Mouse (Mus musculus) large intestine, adult 2 months (tissue): ENCODE measurements around the gene Stoml1. TPM values are rescaled to one million over a fixed set of nuclear protein-coding genes. Genes with fewer than 3 reads are reported as not detected.

Experiments
- DNase-seq: peaks from one replicate; pipeline ENCODE4 v3.0.0-alpha.2; 2012; ENCODE audit warnings: low read depth, low spot score
- WGBS: fragments of 180-500 bp; shearing (Covaris S2); methylation state at CpG from one replicate; pipeline ENCODE4 v1.1.7; 2018; 5-methylcytosine and 5-hydroxymethylcytosine counted together
- polyA plus RNA-seq: library from polyadenylated mRNA; depleted of rRNA; stranded (reverse); fragments of >200 nt; gene quantifications from 2 replicates; pipeline ENCODE4 v1.2.3, GENCODE M21; 2012; rRNA removed

Stoml1 gene
- polyA plus RNA-seq, 1 experiment, result 23.4 TPM

DNA sequence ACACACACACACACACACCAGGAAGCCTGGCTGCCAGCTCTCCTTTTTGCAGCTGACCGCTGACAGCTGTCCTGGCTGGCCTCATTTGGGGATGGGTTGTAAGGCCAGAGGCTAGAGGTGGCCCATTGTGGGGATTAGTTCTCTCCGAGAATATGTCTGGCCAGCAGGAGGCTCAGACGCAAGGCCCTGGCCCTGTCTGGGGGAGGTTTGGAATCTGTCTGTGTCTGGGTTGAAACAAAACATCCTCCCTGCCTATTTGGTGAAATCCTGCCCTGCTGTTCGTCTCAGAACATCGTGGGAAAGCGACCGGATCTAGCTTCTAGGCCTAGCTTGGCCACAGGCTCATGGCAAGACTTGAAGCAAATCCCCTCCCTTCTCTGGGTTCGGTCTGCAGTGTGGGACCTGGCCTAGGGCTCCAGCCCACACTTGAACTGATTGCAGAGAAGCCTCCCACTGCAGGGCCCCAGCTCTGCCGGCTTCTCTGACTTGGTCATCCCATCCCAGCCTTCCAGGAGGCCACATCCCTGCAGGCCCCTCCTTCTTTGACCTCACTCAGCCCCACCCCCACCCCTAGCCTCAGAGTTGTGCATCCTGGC, 42.9 kb downstream of the Stoml1 start:
- WGBS, result 54% methylated on average over 9 of the region's 9 CpGs
- DNase-seq, result no peak

DNA sequence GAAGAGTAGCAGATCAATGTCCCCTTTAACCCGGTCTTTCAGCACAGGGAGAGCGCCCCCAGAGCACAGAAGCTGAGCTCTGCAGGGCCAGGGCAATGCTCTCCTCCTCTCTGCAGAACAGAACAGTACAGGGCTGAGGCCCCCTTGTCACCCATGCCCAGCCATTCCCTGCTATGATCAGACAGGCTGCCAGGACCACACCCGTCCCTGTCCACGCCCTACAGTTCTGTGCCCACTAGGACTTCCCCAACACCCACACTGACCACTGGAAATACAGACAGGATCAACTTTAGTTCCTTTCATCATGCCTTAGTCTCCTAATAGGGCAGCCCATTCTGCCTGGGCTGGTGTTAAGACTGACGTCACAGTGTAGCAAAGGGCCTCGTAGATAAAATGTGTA, 44.1 kb downstream of the Stoml1 start:
- DNase-seq, result no peak
- WGBS, result 62% methylated on average over 6 of the region's 6 CpGs

DNA sequence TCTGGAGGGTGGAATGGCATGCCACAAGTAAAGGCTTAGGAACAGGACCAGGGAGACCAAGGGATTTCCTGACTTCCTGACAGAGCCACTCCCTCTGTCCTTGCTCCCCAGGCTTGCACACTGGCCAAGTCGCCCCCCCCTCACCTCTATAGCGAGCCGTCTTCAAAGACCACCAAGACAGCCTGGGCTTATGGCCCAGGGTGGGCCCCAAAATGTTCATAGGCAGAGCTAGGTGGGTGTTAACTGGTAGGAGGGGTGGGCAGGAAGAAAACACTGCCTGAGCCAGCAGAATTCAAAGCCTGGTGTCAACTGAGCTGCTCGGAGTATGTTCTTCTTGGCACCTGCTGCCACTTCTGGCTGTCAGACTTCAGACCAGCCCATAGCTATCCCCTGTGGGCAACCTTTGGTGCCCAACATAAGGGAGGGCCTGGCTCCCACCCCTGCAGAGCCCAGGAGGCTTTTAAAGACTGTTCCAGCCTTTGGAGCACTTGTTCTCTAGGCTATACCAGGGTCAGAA, 45.1 kb downstream of the Stoml1 start:
- WGBS, result 68% methylated on average over 4 of the region's 4 CpGs
- no peak for DNase-seq

DNA sequence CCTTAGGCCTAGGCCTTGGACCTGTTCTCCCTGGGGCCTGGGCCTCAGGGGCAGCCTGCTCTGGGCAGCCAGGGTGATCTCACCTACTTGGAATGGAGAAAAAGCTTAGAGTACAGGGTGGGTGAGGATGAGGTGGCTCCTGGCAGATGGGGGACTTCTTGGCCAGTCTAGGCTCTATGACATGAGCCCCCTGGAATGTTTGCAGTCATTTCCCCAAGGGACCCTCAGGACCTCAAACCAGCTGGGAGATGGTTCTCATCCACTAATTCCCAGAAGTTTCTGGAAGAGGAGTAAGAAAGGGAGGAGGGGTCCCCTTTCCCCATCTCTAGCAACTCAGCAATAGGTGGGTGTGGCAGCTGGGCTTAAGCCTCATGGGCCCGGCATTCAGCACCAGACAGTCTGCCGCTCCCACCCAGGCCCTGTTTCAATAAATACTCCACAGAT, 46.4 kb downstream of the Stoml1 start:
- DNase-seq, result no peak
- WGBS, result 46% methylated on average over 2 of the region's 2 CpGs

DNA sequence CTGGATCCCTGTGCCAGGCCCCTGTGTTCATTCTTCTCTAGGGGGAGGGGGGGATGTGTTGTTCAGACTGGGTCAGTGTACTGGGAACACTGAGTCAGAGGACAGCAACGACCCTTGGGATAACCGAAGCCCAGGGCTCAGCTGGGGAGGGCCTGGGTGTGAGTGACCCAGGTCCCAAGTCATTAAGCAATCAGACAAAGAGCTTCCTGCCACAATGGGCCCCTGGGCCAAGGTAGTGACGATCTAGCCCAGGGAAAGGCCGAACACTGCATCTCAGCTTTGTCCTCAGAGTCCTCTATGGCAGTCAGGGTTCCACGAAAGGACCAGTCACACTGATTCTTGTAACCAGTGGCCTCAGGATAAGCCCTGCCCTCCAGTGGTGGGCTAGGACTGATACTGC, 50.2 kb downstream of the Stoml1 start:
- DNase-seq, result no peak
- 53% methylated on average over 5 of the region's 5 CpGs for WGBS

DNA sequence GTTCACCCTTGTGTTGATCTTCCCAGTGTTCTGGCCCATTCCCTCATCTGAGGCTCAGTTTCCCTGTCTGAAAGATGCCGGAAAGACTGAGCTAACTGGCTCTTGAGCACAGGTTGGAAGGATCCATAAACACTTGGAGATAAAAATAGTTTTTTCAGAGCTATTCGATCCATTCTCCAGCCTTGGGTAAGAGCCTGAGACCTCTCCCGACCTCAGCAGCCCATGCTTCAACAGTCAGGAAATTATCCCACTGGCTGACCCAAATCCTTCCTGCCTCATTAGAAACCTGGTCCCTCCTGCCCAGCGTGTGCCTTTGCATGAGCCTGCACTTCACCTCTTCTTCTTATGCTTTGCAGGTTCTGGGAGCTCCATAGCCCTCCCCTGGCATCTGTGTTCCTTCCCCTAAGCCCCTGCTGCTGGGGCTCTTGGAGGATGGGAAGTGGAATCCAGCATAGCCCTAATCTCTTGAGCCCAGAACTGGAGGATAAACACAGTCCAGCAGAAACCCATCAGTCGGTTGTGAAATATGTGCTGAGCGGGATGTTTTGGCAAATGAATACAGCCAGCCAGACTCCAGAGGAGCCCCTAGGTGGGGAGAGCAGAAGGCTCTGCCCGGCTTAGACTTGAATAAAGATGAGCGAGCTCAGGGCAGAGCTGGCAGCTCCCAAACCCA, 50.8 kb downstream of the Stoml1 start:
- WGBS, result 56% methylated on average over 8 of the region's 8 CpGs
- no peak for DNase-seq

DNA sequence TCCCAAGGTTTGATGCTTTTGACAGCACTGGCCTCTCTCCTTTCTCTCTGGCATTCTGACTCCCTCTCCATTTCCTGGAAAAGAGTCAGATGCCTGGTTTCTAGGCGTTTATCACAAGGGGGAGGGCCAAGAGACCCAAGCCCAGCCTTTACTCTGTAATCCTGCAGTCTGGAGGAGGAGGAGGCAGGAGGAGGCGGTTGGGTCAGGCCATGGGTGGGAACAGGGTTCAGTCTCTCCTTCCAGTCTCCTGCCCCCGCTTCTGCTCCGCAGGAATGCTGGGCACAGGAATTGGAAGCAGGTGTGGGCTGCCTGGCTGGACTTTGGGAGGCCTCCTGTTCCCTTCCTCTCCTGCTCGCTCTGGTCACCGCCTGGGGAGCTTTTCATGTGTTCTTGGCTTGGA, 52.7 kb downstream of the Stoml1 start:
- 39% methylated on average over 6 of the region's 6 CpGs for WGBS
- DNase-seq, result no peak

DNA sequence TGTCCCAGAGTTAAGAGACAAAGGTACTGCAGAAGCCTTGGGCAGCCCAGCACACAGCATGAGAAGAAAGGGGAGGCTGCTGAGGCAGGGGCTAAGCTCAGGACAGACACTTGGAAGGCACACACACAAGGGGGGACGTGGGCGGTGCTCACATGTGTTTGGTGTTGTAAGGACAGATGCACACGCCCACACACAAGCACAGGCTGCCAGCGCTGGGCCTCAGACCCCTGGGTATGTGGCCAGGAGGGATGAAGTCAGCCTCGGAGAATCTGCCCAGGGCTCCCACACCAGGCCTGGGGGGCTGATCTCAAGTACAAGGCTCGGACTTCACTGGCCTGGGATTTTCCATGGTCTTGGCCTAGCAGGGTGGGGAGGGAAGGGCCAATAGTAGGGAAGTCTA, 55.4 kb downstream of the Stoml1 start:
- DNase-seq, result no peak
- 39% methylated on average over 6 of the region's 6 CpGs for WGBS

DNA sequence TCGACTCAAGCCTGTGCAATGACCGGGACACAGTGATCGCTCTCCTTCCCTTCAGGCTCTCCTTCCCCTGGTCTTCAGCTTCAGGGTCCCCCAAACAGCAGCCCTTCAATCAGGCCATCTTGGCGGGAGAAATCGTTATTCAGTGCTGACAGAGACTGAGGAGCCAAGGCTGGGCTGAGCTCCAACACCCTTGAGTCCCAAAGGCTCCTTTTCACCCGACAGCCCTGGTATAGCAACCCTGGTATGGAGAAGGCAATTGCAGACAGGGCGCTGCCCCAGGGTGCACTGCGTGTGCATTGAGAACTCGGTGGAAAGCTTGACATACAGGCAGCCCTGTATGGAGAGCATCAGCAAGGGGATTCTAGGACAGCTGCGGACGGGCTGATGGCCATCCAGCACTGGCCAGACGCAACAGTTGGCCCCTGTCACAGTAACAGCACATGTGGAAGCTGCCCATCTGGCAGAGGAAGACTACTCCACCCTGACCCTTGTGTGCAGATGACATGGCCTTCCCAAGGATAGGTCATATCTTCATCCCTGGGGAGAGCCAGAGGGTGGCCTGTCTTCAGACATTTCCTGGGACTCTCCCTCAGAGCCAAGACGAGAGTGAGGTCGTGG, 57.2 kb downstream of the Stoml1 start:
- DNase-seq, result no peak
- 68% methylated on average over 14 of the region's 14 CpGs for WGBS

DNA sequence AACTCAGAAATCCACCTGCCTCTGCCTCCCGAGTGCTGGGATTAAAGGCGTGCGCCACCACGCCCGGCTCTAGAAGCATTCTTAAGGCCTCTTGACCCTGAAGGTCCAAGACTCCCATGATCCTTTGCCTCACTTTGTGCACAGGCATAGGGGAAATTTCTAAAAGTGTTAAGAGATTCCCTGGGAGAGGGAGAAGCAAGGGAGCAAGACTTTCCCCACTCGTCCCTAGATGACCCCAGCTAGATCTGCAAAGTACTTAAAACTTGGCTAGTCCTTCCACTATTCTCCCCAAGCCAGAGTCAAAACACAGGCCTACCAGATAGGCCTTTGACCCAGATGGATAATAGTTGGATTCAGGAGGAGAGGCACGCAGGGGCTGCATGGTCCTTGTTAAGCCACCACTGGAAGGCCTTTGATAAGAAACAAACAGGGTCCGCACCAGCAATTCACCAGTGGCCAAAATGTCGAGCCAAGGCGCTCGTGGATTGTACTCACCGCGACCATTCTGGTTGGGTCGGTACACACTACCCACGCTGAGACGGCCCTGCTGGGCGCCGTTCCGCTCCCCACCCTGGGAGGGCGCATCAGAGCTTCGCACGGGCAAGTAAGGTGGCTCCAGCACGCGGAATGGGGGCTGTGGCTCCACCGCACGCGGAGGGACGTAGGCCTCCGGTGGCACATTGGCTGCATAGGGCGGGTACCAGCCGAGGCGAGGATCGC, 58.4 kb downstream of the Stoml1 start:
- WGBS, result 61% methylated on average over 33 of the region's 33 CpGs
- no peak for DNase-seq

Other genes with a start within 250 kb of the Stoml1 start
- gene Cyp11a1, start 246.8 kb upstream of the Stoml1 start, polyA plus RNA-seq, result 0.07 and 0.51 TPM in 2 replicates
- 2.9 and 5.8 TPM in 2 replicates for gene Stra6, start 189.4 kb upstream of the Stoml1 start, polyA plus RNA-seq
- gene Ccdc33, start 134.3 kb upstream of the Stoml1 start, polyA plus RNA-seq, result 0.06 and 0.36 TPM in 2 replicates
- 31.6 and 32.1 TPM in 2 replicates for gene Islr, start 48.9 kb upstream of the Stoml1 start, polyA plus RNA-seq
- gene Islr2, start 48.8 kb upstream of the Stoml1 start, polyA plus RNA-seq, result 0.68 and 0.96 TPM in 2 replicates
- gene Pml, start 3.4 kb upstream of the Stoml1 start, polyA plus RNA-seq, result 35.1 and 43.9 TPM in 2 replicates
- gene Loxl1, start 60.0 kb downstream of the Stoml1 start, polyA plus RNA-seq, result 16.2 and 16.7 TPM in 2 replicates
- gene Tbc1d21, start 117.3 kb downstream of the Stoml1 start, polyA plus RNA-seq, result not detected in 2 replicates
- gene Insyn1, start 235.4 kb downstream of the Stoml1 start, polyA plus RNA-seq, result 1.5 and 2.1 TPM in 2 replicates